Mouse (Mus musculus): ENCODE measurements around the gene Maats1.

Gene Maats1

DNA sequence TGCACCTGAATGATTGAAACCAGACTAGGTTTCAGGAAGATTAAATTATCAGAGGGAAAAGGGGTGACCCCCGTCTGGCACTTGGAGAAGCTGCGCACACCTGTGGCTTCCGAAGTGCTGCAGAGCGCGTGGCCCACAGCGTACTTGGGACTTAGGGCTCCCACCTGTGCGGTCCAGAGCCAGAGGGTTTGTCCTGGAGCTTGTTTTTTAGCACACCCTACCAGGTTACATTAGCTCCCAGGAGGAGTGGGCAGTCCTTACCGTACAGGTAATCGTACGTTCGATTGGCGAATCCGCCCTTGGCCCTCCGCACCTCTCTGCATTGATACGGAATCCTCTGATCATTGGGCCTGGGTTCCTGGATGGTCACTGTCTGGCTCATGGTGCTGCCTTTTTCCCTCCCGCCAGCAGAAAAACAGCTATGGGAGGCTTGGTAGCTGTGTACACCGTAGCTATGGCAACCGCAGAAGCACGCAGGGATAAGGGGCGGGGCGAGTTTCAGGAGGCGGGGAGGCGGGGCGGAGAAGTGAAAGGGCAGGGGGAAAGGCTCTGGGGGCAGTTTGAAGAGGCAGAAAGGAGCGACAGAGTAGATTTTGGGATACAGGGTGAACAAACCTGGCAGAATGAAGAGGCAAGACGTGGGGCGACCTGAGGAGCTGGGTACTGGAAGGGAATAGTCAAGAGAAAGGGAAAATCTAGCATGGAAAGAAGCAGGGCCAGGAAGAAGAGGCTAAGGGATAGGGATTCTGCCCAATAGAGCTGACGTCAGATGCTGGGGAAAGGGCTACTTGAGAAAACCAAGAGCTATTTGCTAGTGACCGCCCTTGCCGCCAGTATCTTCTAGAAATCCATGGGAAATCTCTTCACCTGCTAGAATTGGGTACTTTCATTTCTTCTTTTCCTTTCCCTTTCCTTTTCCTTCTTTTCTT lies at the start of gene Maats1:
Maats1 (minus strand) TSS at position 748 of the 929 bp plus-strand sequence.
- DNase-seq (ENCODE audit: low read depth) = peak; percentile 42

DNA sequence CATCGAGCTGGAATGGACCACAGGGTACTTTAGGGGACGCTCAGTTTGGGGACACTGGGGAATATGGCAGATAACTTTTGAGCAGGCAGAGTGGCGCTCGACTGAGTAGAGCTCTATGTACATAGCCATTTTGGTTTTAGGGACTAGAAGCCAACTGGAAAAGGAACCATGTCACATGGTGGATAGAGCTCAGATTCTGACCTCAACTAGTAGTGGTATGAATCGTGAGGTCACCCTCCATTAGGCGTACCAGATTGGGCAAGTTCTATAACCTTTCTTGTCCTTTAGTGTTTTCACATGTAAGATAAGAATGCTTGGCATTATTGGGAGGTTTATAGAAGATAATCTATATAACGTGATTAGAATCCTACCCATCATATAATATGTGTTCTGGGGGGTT lies 48.4 kb upstream of the Maats1 start:
- no peak for DNase-seq (ENCODE audit: low read depth)

DNA sequence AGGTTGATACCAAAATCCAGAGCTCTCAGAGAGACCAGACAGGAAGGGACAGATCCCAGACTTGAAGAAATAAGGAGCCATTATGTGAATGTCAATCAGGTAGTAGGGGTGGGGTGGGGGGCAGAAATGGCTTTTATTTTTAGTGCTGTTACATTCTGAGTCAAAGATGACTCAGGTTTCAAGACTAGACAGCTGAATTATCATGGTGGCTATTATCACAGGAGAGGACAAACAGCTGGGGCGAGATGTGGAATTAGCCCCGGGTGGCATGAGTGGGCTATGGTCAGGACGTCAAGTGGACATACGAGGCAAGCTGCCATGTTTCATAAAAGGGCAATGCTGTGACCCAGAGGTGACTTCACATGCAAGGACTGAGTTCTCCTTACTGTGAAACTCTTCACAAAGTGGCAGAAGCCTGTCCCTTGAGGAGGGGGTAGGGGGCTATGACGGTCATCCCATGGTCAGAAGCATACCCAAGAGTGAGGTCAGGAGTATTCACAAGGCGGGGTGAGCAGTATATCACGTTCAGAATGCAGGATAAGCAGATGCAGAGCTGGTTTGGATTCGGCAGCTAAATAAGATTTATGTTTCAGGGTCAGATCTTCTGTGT lies 47.4 kb upstream of the Maats1 start:
- DNase-seq (ENCODE audit: low read depth) = no peak

DNA sequence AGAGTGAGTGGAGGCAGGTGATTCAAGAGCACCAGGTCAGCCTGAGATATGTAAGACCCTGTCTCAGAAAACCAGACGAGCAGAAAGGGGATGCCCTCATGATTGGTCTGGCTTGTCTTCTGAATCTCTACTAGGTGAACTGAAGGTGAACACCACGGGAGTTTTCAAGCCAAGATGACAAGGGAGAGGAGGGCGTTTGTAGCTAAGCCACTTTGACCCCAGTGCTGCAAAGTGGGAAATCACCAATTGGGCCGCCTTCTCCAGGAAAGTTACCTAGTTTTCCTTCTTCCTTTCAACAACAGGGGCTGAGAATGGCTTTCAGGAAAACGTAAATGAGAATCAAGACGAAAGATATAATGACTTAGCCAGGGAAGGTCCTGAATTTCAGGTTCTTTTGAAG lies 46.8 kb upstream of the Maats1 start:
- DNase-seq (ENCODE audit: low read depth) = no peak

DNA sequence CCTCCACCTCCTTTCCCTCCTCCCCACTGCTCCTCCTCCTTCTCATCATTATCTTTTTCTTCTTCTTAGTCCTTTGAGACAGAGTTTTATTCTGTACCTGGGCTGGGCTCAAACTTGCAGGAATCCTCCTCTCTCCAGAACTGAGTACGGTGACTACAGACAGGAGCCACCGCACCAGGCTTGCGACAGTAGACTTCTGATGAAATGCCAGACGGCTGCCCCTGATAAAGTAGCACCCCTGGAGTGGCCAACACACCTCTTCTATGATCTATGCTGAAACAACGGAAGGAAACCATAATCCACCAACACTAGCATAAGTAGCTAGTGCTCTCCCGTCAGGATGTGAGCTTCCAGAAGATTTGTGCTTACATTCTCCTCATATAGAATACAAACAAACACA lies 45.4 kb upstream of the Maats1 start:
- no peak for DNase-seq (ENCODE audit: low read depth)

DNA sequence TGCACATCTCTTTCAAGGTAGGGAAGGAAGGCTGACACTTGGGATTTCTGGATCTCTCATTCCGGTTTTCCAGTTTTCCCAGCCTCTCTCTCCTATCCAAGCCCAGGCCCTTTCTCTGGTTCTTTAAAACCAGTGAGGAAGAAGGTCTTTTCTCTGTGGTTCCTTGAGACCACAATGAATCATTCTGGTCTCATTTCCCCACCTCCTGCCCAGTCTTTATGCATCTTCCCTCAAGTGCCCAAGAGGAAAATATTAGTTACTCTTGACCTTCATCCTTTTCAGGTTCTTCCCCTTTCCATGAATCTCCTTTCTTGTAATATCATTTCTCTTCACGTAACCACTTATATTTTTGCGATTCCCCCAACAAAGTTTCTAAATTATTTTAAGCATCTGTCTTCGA lies 43.8 kb upstream of the Maats1 start:
- no peak for DNase-seq (ENCODE audit: low read depth)

DNA sequence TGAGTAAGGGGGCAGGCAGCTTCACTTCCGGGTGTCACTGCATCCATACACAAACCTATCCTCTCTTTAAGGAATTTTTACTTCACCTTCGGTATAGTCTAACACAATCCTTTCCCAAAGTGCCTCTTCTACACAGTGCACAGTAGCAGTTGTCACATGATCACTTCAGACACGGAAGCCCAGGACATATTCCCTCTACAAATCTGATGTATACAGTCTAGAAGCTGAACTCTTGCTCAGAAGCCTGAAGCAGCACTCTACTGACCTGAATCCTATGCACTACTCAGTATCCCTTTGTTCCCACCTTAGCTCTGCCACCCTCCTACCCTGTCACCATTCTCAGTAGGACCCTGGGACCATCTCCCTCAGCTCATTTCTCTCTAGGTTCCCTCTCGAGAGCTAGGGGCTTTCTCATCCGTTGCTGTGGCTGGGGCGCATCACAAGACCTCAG lies 43.3 kb upstream of the Maats1 start:
- DNase-seq (ENCODE audit: low read depth) = no peak

DNA sequence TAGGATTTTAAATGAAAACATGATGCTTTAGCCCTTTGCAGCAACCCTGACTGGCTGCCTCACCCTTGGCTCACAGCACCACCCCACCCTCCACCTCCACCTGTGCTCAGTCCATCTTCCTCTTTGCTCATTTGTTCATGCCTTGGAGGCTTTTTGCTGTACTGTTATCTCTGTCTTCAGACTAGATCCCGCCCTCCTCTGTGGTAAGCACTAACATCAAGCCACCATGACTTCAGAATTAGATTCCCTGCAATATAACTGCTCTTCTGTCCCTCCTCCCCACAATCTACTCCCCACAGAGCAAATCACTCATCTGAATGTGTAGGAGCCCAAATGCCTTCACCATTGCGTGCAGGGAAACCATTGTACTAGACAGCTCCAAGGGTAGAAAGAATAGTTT lies 41.7 kb upstream of the Maats1 start:
- no peak for DNase-seq (ENCODE audit: low read depth)

DNA sequence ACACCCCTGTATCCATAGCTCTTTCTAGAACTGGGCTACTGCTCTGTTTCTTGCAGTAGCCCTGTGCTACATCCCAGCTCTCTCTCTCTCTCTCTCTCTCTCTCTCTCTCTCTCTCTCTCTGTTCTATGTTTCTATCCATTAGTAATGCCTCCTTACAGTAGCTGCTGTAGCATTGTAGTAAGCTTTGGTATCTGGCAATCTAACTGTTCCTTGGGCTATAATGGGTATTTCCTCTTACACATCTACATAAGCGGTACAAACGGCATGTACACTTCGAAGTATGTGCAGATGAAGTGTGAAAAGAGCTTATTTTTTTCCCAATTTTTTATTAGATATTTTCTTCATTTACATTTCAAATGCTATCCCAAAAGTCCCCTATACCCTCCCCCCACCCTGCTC lies 38.0 kb upstream of the Maats1 start:
- DNase-seq (ENCODE audit: low read depth) = no peak

DNA sequence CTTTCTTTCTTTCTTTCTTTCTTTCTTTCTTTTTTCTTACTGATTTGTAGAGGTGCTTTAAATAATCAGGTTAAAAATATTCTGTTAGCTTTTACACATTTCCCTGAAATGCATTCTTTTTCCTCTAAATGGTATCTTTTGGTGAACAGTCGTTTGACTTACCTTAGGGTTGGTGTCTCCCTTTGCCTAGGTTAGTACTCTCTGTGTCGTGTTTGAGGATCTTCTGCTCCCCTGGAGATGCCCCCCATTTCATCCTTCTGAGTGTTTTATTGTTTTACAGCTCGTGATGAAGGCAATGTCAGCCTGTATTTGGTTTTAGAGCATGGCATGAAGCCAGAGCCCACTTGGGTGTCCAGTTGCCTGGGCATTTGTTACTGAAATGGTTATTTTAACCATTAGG lies 37.5 kb upstream of the Maats1 start:
- no peak for DNase-seq (ENCODE audit: low read depth)

DNA sequence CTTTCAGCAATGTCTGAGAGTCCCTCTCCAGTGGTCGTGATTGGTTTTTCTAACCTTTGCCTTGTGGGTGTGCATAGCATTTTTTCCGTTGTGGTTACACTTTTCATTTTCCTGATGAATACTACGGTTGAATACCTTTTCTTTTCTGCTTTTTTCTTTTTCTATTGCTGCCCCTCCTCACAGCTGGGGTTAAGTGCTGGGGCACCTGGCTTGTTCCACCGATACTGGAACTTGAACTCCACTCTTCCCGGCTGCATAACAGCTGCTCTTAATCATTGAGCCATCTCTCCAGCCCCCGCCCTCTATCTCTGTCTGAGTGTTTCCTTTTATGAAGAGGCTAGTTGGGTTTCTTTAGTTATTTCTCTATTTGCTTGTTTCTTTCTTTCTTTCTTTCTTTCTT lies 37.1 kb upstream of the Maats1 start:
- DNase-seq (ENCODE audit: low read depth) = no peak

DNA sequence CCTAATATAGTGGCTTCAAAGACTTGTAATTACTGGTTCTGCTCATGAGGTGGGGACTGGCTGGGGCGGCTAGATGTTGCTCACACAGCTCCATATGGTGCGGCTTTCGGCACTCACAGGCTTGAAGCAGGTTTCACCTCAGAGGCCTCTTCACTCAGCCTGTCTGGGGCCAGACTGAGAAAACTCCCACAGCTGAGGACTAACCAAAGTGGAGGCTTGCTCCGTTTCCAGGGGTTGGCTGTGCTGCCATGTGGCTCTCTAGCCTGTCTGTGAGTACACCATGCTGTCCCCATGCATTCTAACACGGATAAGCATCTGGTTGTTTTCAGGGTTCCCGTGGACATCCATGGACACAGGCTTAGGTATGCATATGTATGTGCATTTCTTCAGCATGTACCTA lies 36.6 kb upstream of the Maats1 start:
- no peak for DNase-seq (ENCODE audit: low read depth)

DNA sequence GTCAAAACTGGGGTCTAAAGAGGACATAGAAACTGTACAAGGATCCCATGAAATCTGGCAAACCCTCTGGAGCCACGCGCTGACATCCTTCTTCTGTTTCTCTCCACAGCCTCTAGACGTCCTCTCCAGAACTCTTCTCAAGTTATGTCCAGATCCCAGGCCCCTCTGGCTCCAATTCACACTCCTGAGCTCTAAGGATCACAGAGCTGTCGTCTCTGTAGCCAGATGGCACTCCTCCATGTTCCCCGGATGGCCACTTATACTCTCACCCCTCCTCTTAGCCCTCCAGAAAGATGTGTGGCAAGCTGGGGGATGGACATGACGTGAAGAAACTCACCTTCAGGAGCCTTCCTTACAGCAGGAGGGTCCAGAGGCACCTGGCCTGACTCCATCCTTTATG lies 35.6 kb upstream of the Maats1 start:
- no peak for DNase-seq (ENCODE audit: low read depth)

DNA sequence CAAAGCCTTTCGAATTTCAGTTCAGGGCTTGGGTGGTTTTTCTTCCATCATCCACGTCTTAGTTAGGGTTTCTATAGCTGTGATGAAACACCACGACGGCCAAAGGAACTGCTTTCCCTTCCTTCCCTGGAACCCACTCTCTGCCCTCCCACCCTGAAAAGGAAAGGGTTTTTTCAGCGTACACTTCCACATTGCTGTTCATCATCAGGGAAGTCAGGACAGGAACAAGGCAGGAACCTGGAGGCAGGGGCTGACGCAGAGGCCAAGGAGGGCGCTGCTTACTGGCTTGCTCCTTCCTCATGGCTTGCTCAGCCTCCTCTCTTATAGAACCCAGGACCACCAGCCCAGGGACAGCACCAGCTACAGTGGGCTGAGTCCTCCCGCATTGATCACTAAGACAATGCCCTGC lies 34.9 kb upstream of the Maats1 start:
- no peak for DNase-seq (ENCODE audit: low read depth)

DNA sequence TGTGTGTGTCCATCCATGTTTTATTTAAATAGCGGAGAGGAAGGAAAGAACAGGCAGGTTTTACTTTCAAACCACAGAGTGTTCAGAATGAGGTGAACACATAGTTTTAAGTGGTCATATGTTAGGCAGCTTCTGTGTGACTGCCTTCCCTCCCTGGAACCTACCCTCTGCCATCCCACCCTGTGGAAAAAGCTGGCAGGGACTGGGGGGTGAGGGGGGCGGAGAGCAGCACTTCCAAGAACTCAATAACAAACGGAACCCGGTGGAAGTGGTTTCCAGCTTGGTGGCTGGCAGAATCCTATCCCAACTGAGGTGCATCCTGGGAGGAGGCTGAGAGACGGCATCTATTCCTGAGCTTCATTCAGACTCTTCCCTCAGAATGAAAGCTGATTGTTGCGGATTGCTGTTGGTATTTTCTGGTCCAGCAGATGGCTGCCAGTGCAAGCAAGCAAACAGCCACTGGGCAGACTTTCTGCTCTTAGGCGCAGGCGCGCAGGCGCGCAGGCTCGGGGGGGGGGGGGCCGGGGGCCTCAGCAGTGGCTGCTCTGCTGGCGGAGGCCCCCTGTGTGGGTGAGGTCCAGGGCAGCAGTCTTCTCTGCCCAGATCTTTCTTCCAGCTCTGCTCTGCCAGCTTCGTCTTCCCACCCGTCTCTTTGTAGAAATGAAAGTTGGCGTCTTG lies 34.4 kb upstream of the Maats1 start:
- DNase-seq (ENCODE audit: low read depth) = peak; percentile 65

DNA sequence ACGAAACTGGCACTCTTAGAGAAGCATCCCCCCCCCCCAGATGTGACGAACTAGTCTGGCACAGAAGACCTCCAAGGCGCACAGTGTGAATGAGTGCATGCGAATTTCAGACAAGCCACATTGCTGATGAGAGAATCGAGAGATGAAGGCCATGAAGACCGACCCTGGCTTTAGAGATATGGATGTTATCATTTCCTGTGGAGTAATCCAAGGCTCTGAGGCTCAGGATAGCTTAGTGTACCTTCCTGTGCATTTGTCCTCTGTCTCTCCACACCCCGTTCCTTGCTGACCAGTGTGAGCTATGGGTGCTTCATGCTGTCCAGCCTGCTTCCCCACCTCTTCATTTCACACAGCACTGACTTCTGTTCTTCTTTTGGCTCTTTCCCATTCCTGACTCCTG lies 33.2 kb upstream of the Maats1 start:
- no peak for DNase-seq (ENCODE audit: low read depth)

DNA sequence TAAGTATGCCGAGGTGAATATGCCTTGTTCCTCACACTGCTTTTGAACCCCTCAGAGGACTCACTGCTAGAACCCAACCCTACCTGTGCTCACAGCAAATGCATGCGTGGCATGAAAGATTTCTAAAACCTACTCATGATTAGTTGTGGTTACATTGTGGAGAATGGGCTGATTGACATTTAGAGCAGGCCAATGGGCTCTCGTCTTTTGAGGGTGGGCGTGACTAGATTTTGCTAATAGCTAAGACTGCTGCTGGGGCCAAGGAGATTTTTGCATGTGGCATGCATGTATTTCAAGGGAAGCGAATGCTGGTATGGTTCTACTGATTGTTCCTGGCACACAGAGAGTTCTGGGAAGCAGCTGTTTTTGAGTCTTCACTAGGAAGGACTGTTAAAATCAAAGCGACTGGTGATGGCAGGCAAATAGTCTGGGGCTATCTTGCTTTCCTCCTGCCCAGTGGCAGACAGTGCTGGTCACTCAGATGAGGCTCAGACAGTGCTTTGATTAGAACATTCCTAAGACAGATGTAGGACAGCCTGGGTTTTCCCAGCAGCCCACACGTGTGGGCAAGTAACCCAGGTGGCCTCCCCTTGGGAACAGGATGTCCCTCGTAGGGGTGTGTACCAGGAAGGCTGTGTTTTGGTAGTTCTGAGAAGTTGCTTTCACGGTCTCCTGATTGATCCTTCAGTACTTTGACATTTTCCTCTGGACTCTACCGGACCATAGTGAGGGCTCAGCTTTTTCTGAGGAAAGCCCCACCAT lies 32.6 kb upstream of the Maats1 start:
- peak; percentile 28 for DNase-seq (ENCODE audit: low read depth)

DNA sequence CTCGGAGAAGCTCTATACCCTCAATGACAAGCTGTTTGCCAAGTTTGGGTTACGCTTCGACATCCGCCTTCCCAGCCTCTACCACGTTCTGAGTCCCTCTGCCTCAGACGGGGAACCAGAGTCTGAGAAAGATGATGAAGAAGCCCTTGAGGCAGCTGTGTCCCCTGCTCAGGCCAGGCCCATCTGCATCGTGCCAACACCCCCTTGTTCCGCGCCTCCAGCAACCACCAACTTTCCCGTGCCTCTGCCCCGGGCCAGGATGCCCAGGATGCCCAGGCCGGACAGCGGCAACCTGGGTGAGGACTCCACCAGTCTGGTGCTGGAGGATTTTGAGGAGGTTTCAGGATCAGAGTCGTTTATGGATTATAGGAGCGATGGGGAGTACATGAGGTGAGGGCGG lies 32.0 kb upstream of the Maats1 start:
- no peak for DNase-seq (ENCODE audit: low read depth)

DNA sequence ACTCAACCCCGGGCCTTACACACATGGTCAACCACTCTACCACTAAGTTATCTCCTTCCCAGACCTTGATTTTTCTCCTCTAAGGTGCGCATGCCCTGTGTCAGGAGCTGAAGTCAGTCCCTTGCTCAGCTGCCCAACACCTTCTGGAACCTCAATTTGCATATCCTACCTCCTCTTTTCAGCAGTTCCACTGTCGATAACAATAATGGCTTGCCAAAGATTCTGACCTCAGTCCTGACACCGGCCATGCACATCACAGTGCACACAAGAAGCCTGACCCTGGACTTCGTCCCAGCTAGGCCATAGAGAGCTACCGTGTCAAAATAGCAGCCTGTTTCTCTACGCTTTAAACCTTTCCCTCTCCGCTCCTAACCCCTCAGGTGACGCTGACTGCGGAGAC lies 31.5 kb upstream of the Maats1 start:
- DNase-seq (ENCODE audit: low read depth) = no peak

DNA sequence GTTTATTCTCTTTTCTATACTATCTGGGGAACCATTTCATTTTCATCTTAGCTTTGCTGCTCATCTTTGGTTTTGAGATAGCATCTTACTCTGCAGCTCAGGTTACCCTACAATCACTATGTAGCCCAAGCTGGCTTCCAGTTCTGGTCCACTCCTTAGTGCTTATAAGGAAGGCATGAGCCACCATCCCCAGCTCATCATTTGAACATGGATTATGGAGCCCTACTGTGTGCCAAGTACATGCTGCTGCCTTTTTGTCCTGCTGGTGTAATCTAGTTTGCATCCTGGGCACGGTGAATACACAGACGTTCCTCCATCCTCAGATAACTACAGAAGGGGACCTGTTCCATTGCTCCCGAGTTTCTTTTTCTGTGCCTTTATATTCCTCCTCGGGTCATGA lies 30.9 kb upstream of the Maats1 start:
- no peak for DNase-seq (ENCODE audit: low read depth)

DNA sequence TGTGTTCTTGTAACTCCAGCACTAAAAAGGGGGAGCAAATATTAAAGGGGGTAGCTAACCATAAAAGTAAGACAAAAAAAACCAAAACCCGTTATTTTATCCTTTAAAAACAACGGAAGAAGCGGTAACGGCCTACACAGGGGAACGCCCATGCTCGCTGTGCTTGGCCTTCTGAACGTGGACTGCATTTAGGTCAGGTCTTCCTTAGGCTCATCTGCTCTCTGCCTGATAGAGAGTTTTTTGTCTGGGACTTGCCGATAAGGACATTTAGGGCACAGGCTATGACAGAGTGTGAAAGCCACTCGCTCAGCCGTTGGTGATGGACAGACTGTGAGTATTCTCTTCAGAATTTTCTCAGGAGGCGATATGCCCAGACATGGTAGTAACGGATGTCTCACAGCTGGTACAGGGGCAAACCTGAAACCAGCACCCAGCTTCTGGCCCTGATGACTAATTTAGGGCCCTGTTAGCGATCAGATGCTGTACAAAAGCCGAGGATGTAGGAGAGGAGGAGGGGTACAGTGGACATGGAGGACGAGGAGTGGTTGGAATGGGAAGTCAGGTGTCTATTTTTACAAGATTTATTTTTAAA lies 29.9 kb upstream of the Maats1 start:
- DNase-seq (ENCODE audit: low read depth) = no peak

Data from naive thymus-derived CD4-positive, alpha-beta T cell, adult 2 months (primary cell).